Mouse (Mus musculus): ENCODE data around the gene Anxa5.

Anxa5 gene

GRCm38 (mm10) chr3:36449292-36450165 is 26.2 kb downstream of the Anxa5 start:
- DNase-seq (ENCODE audit: low spot score in 2 of 2): no peak

- no peak for DNase-seq (ENCODE audit: low spot score in 2 of 2)
Measured at GRCm38 (mm10) chr3:36446918-36447317, 28.8 kb downstream of the Anxa5 start.

- DNase-seq (ENCODE audit: low spot score in 2 of 2): no peak
Measured at GRCm38 (mm10) chr3:36446506-36446905, 29.2 kb downstream of the Anxa5 start.

GRCm38 (mm10) chr3:36446041-36446440 is 29.7 kb downstream of the Anxa5 start:
- no peak for DNase-seq (ENCODE audit: low spot score in 2 of 2)

GRCm38 (mm10) chr3:36442426-36442825 is 33.3 kb downstream of the Anxa5 start:
- no peak for DNase-seq (ENCODE audit: low spot score in 2 of 2)

- DNase-seq (ENCODE audit: low spot score in 2 of 2): no peak
Measured at GRCm38 (mm10) chr3:36440280-36440679, 35.4 kb downstream of the Anxa5 start.

GRCm38 (mm10) chr3:36430360-36430759 is 45.3 kb downstream of the Anxa5 start:
- DNase-seq (ENCODE audit: low spot score in 2 of 2): no peak

- DNase-seq (ENCODE audit: low spot score in 2 of 2): no peak
Measured at GRCm38 (mm10) chr3:36427386-36427785, 48.3 kb downstream of the Anxa5 start.

- no peak for DNase-seq (ENCODE audit: low spot score in 2 of 2)
Measured at GRCm38 (mm10) chr3:36409456-36409855, 66.2 kb downstream of the Anxa5 start.

GRCm38 (mm10) chr3:36406967-36407366 is 68.7 kb downstream of the Anxa5 start:
- DNase-seq (ENCODE audit: low spot score in 2 of 2): no peak

- DNase-seq (ENCODE audit: low spot score in 2 of 2): no peak
Measured at GRCm38 (mm10) chr3:36406340-36406739, 69.4 kb downstream of the Anxa5 start.

- DNase-seq (ENCODE audit: low spot score in 2 of 2): no peak
Measured at GRCm38 (mm10) chr3:36401900-36402299, 73.8 kb downstream of the Anxa5 start.

- DNase-seq (ENCODE audit: low spot score in 2 of 2): no peak
Measured at GRCm38 (mm10) chr3:36400657-36401056, 75.0 kb downstream of the Anxa5 start.

All from spleen, postnatal 4 days (tissue).